Mouse (Mus musculus): ENCODE data around the gene Rpl36-ps4.

- no peak for TF ChIP-seq CTCF (IDR thresholded peaks at IDR 0.05; ENCODE audit: extremely low read depth, insufficient read length, insufficient replicate concordance, low read depth, low read length)
- no peak for TF ChIP-seq POLR2A (IDR thresholded peaks at IDR 0.05; ENCODE audit: low read depth, low read length)
These were observed 2.7 kb upstream of the Rpl36-ps4 start for GRCm38 (mm10) chr17:87918121-87918520.

Measured in small intestine, adult 2 months (tissue).